Mouse (Mus musculus) gastrocnemius, adult 8-10 months (tissue): ENCODE data around the gene Fkbp15. TPM values are rescaled to one million over a fixed set of nuclear protein-coding genes. Genes with fewer than 3 reads are reported as not detected.
"Not testable (repeated sequence)": the region's sequence is repeated elsewhere in the genome, so short reads cannot be mapped to it uniquely, and the experiment has no call there.

ENCODE experiments used
- DNase-seq, 2 experiments: peaks; one replicate each; pipeline ENCODE4 v3.0.0; 2022; ENCODE audit warnings: low spot score in 2 of 2
- total RNA-seq, 4 experiments: library from RNA; stranded (reverse); gene quantifications; 2 replicates each; pipeline ENCODE4 v1.2.4; 2022

Fkbp15 gene
- total RNA-seq, 4 experiments from 2014 or later = 10.0 to 12.0 (median 10.8) TPM

GRCm38 (mm10) chr4:62286257-62286991, 73.9 kb downstream of the Fkbp15 start:
- DNase-seq = peak; percentile 72 to 75

- no peak for DNase-seq
Measured at GRCm38 (mm10) chr4:62285576-62285975, 74.8 kb downstream of the Fkbp15 start.

- DNase-seq = no peak
Measured at GRCm38 (mm10) chr4:62282969-62283368, 77.4 kb downstream of the Fkbp15 start.

- DNase-seq = no peak
Measured at GRCm38 (mm10) chr4:62281319-62281718, 79.0 kb downstream of the Fkbp15 start.

GRCm38 (mm10) chr4:62278081-62278480, 82.3 kb downstream of the Fkbp15 start:
- DNase-seq = no peak

- DNase-seq = no peak
Measured at GRCm38 (mm10) chr4:62277222-62277621, 83.1 kb downstream of the Fkbp15 start.

- DNase-seq = no peak
Measured at GRCm38 (mm10) chr4:62276642-62277041, 83.7 kb downstream of the Fkbp15 start.

GRCm38 (mm10) chr4:62274841-62275536, 85.4 kb downstream of the Fkbp15 start:
- DNase-seq = peak in 1 of 2 experiments; percentile 12

- no peak for DNase-seq
Measured at GRCm38 (mm10) chr4:62273916-62274315, 86.4 kb downstream of the Fkbp15 start.

GRCm38 (mm10) chr4:62272696-62273095, 87.7 kb downstream of the Fkbp15 start:
- DNase-seq = no peak

GRCm38 (mm10) chr4:62267101-62267500, 93.2 kb downstream of the Fkbp15 start:
- DNase-seq = no peak

GRCm38 (mm10) chr4:62266016-62266415, 94.3 kb downstream of the Fkbp15 start:
- not testable (repeated sequence) for DNase-seq

- DNase-seq = no peak
Measured at GRCm38 (mm10) chr4:62265154-62265836, 95.1 kb downstream of the Fkbp15 start.

GRCm38 (mm10) chr4:62263133-62263844, 97.1 kb downstream of the Fkbp15 start:
- DNase-seq = peak in 1 of 2 experiments; percentile 9

- no peak for DNase-seq
Measured at GRCm38 (mm10) chr4:62262276-62262675, 98.1 kb downstream of the Fkbp15 start, which contains the start of gene Slc31a2. Gene Slc31a2, plus strand, starts transcription at chr4:62262562.

- DNase-seq = no peak
Measured at GRCm38 (mm10) chr4:62256931-62257330, 103.4 kb downstream of the Fkbp15 start.

GRCm38 (mm10) chr4:62254551-62254950, 105.8 kb downstream of the Fkbp15 start:
- DNase-seq = no peak

- no peak for DNase-seq
Measured at GRCm38 (mm10) chr4:62251776-62252175, 108.6 kb downstream of the Fkbp15 start.

- no peak for DNase-seq
Measured at GRCm38 (mm10) chr4:62250896-62251544, 109.3 kb downstream of the Fkbp15 start.
